Mouse (Mus musculus): ENCODE measurements around the gene Muc1.
"Not testable (repeated sequence)": the region's sequence is repeated elsewhere in the genome, so short reads cannot be mapped to it uniquely, and the experiment has no call there.

Gene Muc1

GRCm38 (mm10) chr3:89210731-89211130, 18.1 kb upstream of the Muc1 start:
- no peak for DNase-seq

- peak; percentile 87 for DNase-seq
These were observed 14.9 kb upstream of the Muc1 start for GRCm38 (mm10) chr3:89213803-89214530.

- DNase-seq, result no peak
These were observed 14.0 kb upstream of the Muc1 start, which contains the start of gene Thbs3 for GRCm38 (mm10) chr3:89214681-89215411. Gene Thbs3 (plus strand): TSS chr3:89215180.

- peak; percentile 89 for DNase-seq
These were observed 13.0 kb upstream of the Muc1 start for GRCm38 (mm10) chr3:89215853-89216252.

GRCm38 (mm10) chr3:89216407-89216806, 12.4 kb upstream of the Muc1 start:
- not testable (repeated sequence) for DNase-seq

- no peak for DNase-seq
These were observed 10.6 kb upstream of the Muc1 start for GRCm38 (mm10) chr3:89218271-89218670.

- no peak for DNase-seq
These were observed 9.3 kb upstream of the Muc1 start for GRCm38 (mm10) chr3:89219546-89219945.

GRCm38 (mm10) chr3:89221167-89221566, 7.7 kb upstream of the Muc1 start:
- no peak for DNase-seq

GRCm38 (mm10) chr3:89224796-89225195, 4.1 kb upstream of the Muc1 start:
- no peak for DNase-seq

GRCm38 (mm10) chr3:89225321-89225815, 3.5 kb upstream of the Muc1 start:
- DNase-seq, result no peak

- DNase-seq, result no peak
These were observed 2.9 kb upstream of the Muc1 start for GRCm38 (mm10) chr3:89225918-89226317.

GRCm38 (mm10) chr3:89226361-89226760, 2.5 kb upstream of the Muc1 start:
- no peak for DNase-seq

GRCm38 (mm10) chr3:89226900-89227299, 2.0 kb upstream of the Muc1 start, which contains the start of gene Mtx1:
Gene Mtx1 (minus strand): TSS chr3:89227088.
- no peak for DNase-seq

- peak; percentile 85 for DNase-seq
These were observed 1.3 kb upstream of the Muc1 start for GRCm38 (mm10) chr3:89227307-89228179.

GRCm38 (mm10) chr3:89228180-89228549, 692 bp upstream of the Muc1 start:
- DNase-seq, result peak; percentile 88

- no peak for DNase-seq
These were observed 419 bp downstream of the Muc1 start for GRCm38 (mm10) chr3:89229276-89229675.

- DNase-seq, result no peak
These were observed 1.7 kb downstream of the Muc1 start for GRCm38 (mm10) chr3:89230561-89230960.

GRCm38 (mm10) chr3:89231345-89231744, 2.5 kb downstream of the Muc1 start:
- no peak for DNase-seq

- DNase-seq, result no peak
These were observed 3.0 kb downstream of the Muc1 start for GRCm38 (mm10) chr3:89231772-89232275.

GRCm38 (mm10) chr3:89232614-89233013, 3.8 kb downstream of the Muc1 start:
- no peak for DNase-seq

GRCm38 (mm10) chr3:89233562-89234110, 4.8 kb downstream of the Muc1 start:
- no peak for DNase-seq

- no peak for DNase-seq
These were observed 7.7 kb downstream of the Muc1 start for GRCm38 (mm10) chr3:89236516-89236915.

GRCm38 (mm10) chr3:89237682-89238081, 8.8 kb downstream of the Muc1 start:
- DNase-seq, result no peak
